Mouse (Mus musculus): ENCODE measurements around the gene Shisa7. TPM values are rescaled to one million over a fixed set of nuclear protein-coding genes. Genes with fewer than 3 reads are reported as not detected.
A peak's percentile ranks its signal among the peaks of the same experiment; 100 is the strongest.

Gene Shisa7
- polyA plus RNA-seq, 1 experiment from 2014 or later: 1.3 TPM

DNA sequence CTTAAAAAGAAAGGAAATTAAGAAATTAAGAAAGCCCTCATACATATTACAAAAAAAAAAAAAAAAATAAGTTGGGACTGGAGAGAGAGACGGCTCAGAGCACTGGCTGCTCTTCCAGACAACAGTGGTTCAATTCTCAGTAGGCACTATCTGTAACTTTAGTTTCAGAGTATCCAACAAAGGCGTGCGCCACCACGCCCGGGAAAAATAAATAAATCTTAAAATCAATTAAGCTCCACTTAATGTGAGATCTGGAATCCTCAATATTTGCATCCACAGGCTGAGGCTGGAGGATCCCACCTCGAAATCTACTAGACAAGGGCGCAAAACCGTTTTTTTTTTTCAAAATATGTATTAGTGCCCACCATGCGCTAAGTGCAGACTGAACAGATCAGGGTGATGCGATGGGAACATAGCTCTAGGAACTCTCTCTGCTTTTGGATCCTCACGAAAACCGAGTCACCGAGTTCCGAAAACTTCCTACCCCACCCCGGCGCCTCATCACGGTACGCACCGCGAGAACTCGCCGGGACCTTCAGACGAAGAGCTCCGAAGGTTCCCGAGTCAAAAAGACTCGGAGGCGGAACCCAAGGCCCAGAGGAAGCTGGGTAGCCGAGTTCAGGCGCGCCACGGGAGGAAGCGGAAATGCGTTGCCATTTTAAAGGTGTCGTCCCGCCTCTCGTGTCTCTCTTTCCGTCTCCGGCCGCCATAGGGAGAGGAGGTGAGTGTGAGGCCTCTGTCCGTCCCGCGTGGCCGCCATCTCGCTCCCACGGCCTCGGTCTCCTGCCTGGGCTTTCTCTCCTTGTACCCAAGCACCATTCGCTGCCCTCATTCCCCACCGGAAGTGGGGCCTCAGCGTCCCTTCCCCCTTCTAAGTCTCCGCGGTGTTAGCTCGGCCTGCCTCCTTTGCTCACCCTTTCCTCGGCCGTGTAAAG is 52.0 kb downstream of the Shisa7 start, which contains the start of gene Rpl28:
Gene Rpl28, plus strand, starts transcription at position 597 of the 935 bp plus-strand sequence.
- Histone ChIP-seq H3K36me3 (peaks cover 40% of the 10 kb centered on the region), H3K9ac (peak within 1 kb of the TSS; percentile 95), H3K4me3 (peak within 1 kb of the TSS; percentile 87), H3K27me3 (0 out of 2 replicates have a peak, but pooled peaks cover 8% of the 10 kb centered on the region), H3K4me2 (peak within 1 kb of the TSS; percentile 84), H3K9me3 (no peaks in the 10 kb centered on the region), H3K27ac (peak within 1 kb of the TSS; percentile 97), H3K4me1 (peaks cover 31% of the 10 kb centered on the region)
- peak; percentile 91 for ATAC-seq (ENCODE audit: borderline replicate concordance, extremely low read depth, low FRiP score, low TSS enrichment)
- under 1% methylated on average over 54 of the region's 54 CpGs for WGBS

DNA sequence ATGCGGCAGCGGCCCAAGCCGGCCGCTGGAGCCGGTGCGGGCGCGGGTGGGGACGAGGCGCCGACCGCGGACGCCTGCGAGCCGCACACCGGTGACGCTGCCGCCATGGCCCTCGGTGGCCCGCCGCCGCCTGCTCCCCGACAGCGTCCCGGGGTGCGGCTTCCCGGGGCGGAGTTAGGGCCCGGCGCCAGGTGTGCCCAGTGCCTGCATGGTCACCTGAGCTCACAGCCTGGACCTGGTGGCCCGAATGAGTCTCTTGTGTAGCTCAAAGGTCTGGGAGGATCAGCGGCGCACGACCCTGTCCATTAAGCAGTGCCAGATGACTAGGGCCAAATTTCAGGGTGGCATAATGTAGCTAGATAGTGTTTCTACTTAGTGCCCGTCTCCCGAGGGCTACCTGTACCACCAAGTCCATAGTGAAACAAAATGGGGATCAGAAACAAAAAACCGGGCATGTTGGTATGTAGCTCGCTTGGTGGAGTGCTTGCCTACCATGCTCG is 55.0 kb downstream of the Shisa7 start, which contains the start of gene Tmem238:
Gene Tmem238, minus strand, starts transcription at position 221 of the 500 bp plus-strand sequence.
- peak within 1 kb of the TSS; percentile 62 for H3K4me3 ChIP-seq
- peaks cover 24% of the 10 kb centered on the region for H3K4me1 ChIP-seq
- H3K4me2 ChIP-seq: peak within 1 kb of the TSS; percentile 87
- ATAC-seq (ENCODE audit: borderline replicate concordance, extremely low read depth, low FRiP score, low TSS enrichment): peak; percentile 38; the same call in 1 of the 2 replicates
- H3K27me3 ChIP-seq: 0 out of 2 replicates have a peak, but pooled peaks cover 8% of the 10 kb centered on the region
- H3K36me3 ChIP-seq: peaks cover 10% of the 10 kb centered on the region
- H3K9me3 ChIP-seq: no peaks in the 10 kb centered on the region
- whole genome bisulfite sequencing: 4% methylated on average over 40 of the region's 40 CpGs
- peak within 1 kb of the TSS; percentile 72 for H3K9ac ChIP-seq
- H3K27ac ChIP-seq: peak within 1 kb of the TSS; percentile 93

DNA sequence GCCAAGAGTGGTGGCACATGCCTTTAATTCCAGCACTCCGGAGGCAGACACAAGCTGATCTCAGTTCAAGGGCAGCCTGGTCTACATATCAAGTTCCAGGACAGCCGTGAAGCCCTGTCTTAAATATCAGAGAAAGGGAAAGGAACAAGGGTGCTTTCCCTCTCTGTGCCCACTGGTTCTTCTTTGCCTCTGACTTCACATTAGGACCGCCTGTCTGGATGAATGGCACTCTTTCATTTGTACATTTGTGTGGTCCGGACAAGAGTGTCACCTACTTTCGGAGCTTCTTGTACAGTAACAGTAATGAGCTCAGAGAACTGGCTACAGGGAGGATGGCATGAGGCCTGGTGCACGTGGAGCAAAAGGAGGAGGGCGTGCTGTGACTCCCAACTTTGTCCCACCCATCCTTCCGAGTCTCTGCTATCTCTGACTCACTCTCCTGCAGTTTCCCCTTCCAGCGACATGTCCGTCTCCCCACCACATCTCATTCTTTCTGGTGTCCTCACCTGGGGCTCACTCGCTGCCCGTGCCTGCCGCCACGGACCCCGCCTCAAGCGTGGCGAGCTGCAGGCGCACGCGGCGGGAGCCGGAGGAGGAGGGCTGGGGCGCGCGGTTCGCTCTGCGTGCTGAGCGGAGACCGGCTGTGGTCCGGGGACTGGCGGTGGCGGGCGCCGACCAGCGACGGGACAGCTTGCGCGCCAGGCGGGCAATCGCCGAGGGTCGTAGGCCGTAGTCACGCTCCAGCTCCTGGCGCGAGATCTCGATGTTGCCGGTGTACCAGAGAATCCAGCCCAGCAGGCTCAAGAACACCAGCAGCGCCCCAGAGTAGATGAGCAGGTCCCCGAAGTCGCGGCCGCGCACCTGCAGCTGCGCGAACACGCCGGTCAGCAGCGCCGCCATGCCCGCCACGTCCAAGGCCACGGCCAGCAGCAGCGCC is 55.7 kb downstream of the Shisa7 start:
- Histone ChIP-seq H3K4me1 (peaks cover 17% of the 10 kb centered on the region), H3K36me3 (peaks cover 2% of the 10 kb centered on the region), H3K27ac (peak overlapping the region; percentile 93), H3K4me2 (peak overlapping the region; percentile 87), H3K27me3 (0 out of 2 replicates have a peak, but pooled peaks cover 8% of the 10 kb centered on the region), H3K9me3 (no peaks in the 10 kb centered on the region), H3K9ac (peak overlapping the region; percentile 72), H3K4me3 (peak overlapping the region; percentile 62)
- peak; percentile 50; the same call in 1 of the 2 replicates for ATAC-seq (ENCODE audit: borderline replicate concordance, extremely low read depth, low FRiP score, low TSS enrichment)
- WGBS: 2% methylated on average over 64 of the region's 64 CpGs

DNA sequence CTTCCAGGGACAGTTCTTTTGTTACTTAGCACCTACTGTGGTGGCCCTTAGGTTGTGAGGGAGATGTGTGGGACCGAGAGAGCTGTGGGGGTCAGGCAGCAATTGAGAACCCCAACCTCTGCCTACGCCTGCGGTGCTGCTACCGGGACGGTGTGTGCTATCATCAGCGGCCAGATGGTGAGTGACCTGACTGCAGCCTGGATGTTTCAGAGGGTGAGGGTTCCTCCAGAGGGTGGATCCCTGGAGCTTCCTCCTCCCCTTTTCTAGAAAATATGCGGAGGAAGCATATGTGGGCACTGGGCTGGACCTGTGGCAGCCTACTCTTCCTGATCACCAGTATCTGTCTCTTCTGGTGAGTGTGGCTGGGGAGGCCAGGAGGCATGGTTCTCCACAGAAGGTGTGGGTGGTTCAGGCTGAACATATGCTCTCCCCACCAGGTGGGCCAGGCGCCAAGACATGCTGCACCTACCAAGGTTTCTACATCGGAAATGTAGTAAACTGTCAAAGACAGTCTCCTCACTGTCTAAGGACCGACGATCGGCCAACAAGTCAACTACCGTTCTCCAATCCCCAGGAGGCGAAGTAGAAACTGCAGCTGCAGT is 60.7 kb downstream of the Shisa7 start:
- no peak overlapping the region for H3K27ac ChIP-seq
- no peaks in the 10 kb centered on the region for H3K36me3 ChIP-seq
- no peak overlapping the region for H3K4me3 ChIP-seq
- H3K4me1 ChIP-seq: peaks cover 13% of the 10 kb centered on the region
- WGBS: 60% methylated on average over 14 of the region's 14 CpGs
- H3K4me2 ChIP-seq: no peak overlapping the region
- no peaks in the 10 kb centered on the region for H3K9me3 ChIP-seq
- H3K27me3 ChIP-seq: peaks cover 10% of the 10 kb centered on the region
- no peak for ATAC-seq (ENCODE audit: borderline replicate concordance, extremely low read depth, low FRiP score, low TSS enrichment)
- H3K9ac ChIP-seq: no peak overlapping the region

DNA sequence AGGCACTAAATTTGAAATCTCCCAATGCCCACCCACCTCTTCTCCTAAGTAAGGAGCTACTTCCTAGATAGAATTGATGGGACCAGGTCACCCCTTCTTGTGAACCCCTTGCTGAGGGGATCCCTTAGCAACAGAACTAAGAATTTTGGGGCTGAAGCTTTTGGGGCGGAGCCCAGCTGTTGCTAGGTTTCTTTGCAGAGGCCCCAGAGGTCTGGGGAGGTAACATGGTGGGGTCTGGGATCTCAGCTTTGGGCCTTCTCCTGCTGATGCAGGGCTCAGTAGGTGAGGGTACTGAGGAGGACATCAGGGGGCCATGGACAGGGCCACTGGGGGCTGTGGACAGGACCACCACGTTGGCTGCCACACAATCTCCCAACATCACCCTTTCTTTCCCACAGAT is 61.7 kb downstream of the Shisa7 start, which contains the start of the genes Il11 and Tmem190:
Gene Il11, minus strand, starts transcription at position 101 of the 400 bp plus-strand sequence.
Gene Tmem190, plus strand, starts transcription at position 179 of the 400 bp plus-strand sequence.
- Histone ChIP-seq H3K4me3 (no peak within 1 kb of the TSS), H3K27ac (no peak within 1 kb of the TSS), H3K36me3 (no peaks in the 10 kb centered on the region), H3K4me2 (no peak within 1 kb of the TSS), H3K4me1 (peaks cover 7% of the 10 kb centered on the region), H3K9me3 (no peaks in the 10 kb centered on the region), H3K27me3 (peaks cover 20% of the 10 kb centered on the region), H3K9ac (no peak within 1 kb of the TSS)
- WGBS: 79% methylated on average over 2 of the region's 2 CpGs
- ATAC-seq (ENCODE audit: borderline replicate concordance, extremely low read depth, low FRiP score, low TSS enrichment): no peak

DNA sequence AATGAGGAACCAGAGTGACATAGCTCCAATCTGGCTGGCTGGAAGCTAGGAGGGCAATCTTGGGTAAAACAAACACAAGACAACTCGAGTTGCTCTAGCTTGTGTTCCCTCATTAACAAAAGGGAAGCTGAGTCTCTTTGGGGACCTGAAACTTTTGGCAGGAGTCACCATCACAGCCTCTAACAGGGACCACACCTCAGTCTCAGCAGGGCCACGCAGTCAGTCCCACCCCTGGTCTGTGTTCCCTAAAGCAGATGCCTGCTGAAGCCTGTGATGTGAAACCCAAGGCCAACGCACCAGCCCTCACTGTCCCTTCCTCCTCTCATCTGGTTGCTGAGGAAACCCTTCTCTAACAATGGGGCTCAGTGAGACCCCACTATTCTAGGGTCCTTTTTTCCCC is 62.4 kb downstream of the Shisa7 start:
- Histone ChIP-seq H3K27me3 (peaks cover 26% of the 10 kb centered on the region), H3K4me3 (no peak overlapping the region), H3K9ac (no peak overlapping the region), H3K27ac (no peak overlapping the region), H3K4me1 (peaks cover 9% of the 10 kb centered on the region), H3K4me2 (no peak overlapping the region), H3K36me3 (no peaks in the 10 kb centered on the region), H3K9me3 (no peaks in the 10 kb centered on the region)
- WGBS: 41% methylated on average over 3 of the region's 3 CpGs
- ATAC-seq (ENCODE audit: borderline replicate concordance, extremely low read depth, low FRiP score, low TSS enrichment): no peak

DNA sequence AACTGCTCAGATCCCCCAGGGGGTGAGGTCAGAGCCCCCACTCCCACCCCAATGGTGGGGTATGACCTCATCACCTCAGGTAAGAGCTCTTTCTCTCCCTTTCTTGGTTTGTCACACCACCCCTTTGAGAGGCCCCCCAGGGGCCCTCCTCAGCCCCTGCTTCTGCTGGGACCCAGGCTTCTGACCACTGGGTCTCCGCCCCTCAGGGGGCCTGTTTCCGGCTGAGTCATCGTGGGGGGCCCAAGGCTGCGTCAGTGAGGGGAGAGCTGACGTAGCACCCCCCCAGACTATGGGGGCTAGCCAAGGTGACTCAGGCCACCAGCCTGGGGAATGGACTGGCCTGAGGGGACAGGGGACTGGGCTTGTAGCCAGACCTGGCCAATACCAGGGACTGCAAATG is 64.6 kb downstream of the Shisa7 start:
- Histone ChIP-seq H3K4me3 (no peak overlapping the region), H3K9me3 (no peaks in the 10 kb centered on the region), H3K4me1 (peaks cover 10% of the 10 kb centered on the region), H3K27ac (no peak overlapping the region), H3K4me2 (no peak overlapping the region), H3K36me3 (no peaks in the 10 kb centered on the region), H3K9ac (no peak overlapping the region), H3K27me3 (peaks cover 46% of the 10 kb centered on the region)
- ATAC-seq (ENCODE audit: borderline replicate concordance, extremely low read depth, low FRiP score, low TSS enrichment): no peak
- 32% methylated on average over 5 of the region's 5 CpGs for WGBS

DNA sequence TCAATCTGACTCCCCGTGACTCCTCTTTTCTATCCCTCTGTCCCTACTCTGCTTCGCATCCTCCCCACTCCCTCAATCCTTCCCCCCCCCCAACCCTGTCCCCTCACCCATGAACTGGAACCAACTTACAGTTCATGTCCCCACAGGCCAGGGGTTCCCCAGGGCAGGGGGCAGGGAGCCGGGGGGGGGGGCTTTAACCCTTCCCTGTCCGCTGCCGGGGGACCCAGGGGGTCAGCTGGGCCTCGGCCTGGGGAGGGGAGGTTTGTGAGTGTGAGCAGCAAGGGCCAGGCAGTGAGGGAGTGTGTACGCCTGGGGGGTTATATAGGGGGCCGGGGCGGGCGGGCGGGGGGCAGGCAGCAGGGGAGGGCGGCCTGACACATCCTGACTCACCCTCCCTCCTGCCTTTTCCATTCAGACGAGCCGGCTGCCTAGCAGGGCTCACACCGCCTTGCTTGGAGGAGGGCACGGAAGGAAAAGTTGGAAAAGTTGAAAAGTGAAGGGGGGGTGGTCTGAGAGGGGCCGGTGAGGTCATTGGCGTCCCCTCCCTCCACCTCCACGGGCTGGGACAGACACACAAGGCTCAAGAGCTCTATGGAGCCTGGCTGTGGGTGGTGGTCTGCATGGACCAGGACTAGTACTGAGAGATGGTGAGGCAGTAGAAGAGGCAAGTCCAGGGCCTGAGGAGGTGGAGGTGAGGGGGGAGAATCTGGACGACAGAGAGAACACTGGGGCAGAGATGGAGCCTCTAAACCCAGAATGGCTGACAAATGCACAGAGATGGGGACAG is 66.5 kb downstream of the Shisa7 start:
- Histone ChIP-seq H3K4me1 (peaks cover 10% of the 10 kb centered on the region), H3K36me3 (no peaks in the 10 kb centered on the region), H3K27me3 (peaks cover 47% of the 10 kb centered on the region), H3K9ac (no peak overlapping the region), H3K9me3 (no peaks in the 10 kb centered on the region), H3K4me2 (no peak overlapping the region), H3K27ac (no peak overlapping the region), H3K4me3 (no peak overlapping the region)
- 6% methylated on average over 18 of the region's 20 CpGs for WGBS
- ATAC-seq (ENCODE audit: borderline replicate concordance, extremely low read depth, low FRiP score, low TSS enrichment): no peak

DNA sequence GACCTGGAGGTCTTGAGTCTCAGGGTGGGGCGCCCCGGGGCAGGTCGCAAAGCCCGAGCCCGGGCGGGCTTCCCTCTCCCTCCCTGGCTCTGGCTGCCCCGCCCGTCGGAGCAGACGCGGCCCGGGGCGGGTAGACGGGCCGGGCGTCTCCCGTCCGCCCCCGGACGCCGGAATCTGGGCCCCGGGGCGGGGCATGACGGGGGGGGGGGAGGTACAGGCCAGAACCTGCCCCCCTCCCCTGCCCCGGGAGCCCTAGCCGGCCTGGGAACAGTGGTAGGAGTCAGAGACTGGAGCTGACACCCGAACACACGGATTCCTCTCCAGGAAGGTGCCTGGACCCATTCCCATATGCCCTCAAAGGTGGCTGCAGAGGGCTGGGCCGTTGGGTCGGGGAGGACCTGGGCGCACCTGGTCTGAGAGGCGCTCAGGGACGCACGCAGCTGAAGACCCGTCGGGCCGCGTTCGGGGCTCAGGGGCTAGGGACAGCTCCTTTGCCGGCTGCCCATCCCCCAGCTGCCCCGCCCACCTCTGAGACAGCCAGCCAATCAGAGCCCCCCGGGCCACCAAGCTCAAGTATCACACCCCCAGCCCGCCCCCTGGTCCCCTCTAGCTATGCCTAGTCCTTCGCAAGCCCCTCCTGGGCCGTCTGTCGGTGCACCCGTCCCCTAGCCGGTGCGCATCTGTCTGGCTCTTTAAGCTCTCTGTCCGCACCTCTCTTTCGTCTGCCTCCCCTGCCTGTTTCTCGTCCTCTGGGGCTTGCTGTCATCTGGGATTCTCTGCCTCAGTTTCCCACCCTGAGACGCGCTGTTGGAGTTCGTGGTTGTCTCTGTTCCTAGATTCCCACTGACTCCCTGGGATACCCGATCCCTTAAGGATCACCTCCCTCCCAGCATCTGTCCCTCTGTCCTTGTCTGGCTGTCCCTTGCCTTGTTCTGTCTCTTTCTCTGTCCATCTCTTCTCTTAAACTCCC is 67.3 kb downstream of the Shisa7 start:
- Histone ChIP-seq H3K36me3 (no peaks in the 10 kb centered on the region), H3K4me2 (peak overlapping the region; percentile 52), H3K4me1 (peaks cover 10% of the 10 kb centered on the region), H3K9me3 (no peaks in the 10 kb centered on the region), H3K27ac (no peak overlapping the region), H3K27me3 (peaks cover 47% of the 10 kb centered on the region), H3K9ac (no peak overlapping the region), H3K4me3 (peak overlapping the region; percentile 31)
- ATAC-seq (ENCODE audit: borderline replicate concordance, extremely low read depth, low FRiP score, low TSS enrichment): peak; percentile 75
- WGBS: 1% methylated on average over 39 of the region's 56 CpGs

Measured in lung, embryonic 15.5 days (tissue).